Mouse (Mus musculus): ENCODE data around the gene Morn5.
A peak's percentile ranks its signal among the peaks of the same experiment; 100 is the strongest.

- TF ChIP-seq CTCF (conservative IDR thresholded peaks at IDR 0.05; ENCODE audit: low read length) (no peak), NANOG (IDR thresholded peaks at IDR 0.05; ENCODE audit: borderline replicate concordance, low read length) (peak; percentile 99)
These were observed 26.0 kb upstream of the Morn5 start for GRCm38 (mm10) chr2:36023291-36023690.

Measured in E14TG2a.4 (cell line).